Mouse (Mus musculus) heart, adult 8-10 months (tissue): ENCODE measurements at regions not wholly inside any gene's neighbourhood (a gene's known extent, or its start where the extent isn't known, plus 50 kb on each side); places are given as distances from the start of the nearest gene placed in this dataset.

ENCODE experiments used
- DNase-seq: peaks from one replicate; pipeline ENCODE4 v3.0.0; 2022; ENCODE audit warnings: low spot score

GRCm38 (mm10) chr14:86443921-86444835 is 696.9 kb downstream of the Diaph3 start:
- DNase-seq, result no peak

DNA sequence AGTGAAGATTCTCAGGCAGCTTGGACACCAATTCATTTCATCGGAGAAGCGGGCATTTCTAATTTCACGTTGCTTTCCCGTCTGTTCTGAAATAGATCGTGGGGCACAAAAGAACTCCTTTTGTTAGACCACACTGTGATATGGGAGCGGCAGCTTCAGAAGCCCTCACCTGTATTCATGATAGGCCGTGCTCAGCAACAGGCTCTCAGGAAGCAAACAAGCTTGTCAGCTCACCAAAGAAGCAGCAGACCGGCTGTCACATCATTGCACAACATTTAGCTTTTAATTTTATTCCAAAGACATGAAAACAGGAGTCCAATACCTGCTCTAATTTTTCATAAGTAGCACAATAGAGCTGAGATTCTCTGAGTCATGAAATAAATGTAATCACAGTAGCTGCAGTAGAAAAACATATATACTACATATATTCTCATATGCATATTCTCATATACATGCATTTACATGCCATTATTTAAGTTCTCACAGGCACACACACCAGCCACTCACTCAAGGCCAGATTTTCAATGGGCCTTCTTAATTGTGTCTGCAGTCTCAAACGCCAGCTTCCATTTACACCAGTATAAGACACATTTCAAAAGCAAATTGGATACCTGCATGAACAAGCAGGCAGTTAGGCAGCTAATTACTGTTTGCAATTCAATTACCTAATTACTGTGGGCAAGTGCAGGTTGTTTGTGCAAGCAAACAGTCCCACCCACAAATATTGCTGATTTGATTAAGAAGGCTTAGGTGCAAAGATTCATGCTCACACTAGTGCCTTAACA is 698.9 kb downstream of the Diaph3 start:
- DNase-seq, result no peak

DNA sequence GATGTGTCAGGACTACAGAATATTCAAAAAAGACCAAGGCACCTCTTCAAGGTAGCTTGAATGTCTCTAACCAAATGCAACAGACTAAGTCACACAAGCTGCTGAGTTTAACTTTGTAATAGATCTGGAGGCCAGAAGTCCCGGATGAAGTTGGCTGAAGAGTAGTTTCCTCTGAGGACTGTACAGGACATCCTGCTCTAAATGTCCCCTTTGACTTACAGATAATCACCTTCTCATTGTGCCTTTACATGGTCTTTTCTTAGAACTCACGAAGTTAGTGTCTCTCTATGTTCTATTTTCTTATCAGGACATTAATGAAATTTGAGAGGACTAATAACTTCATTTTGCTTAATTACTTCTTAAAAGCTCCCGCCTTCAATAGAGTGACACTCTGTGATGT is 703.7 kb downstream of the Diaph3 start:
- DNase-seq, result no peak

GRCm38 (mm10) chr14:86435345-86435744 is 705.7 kb downstream of the Diaph3 start:
- no peak for DNase-seq

DNA sequence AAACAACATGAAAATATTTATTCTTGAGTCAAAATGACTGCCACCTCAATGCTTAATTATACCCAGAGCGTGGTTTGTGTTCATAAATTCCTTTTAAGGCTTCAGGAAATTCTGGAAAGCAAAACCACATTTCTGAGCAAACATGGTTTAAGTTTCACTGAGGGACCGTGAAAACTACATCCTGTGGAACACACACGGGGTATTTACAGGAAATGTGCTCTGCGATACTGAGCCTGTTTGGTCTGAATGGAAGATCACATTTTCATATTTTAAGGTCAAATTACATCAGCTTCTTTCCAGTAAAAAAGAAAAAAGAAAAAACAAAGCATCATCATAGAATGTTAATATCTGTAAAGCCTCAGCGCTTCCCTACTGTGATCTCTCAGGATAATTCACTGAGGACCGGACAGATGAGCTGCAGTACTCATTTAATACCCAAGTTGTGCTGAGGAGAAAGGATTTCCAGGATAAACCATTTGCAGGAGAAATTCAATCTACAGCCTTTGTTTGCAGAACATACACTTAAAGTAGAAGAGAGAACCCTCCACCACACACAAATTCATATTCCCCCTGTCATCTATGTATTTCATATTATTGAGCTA is 709.7 kb downstream of the Diaph3 start:
- no peak for DNase-seq

- no peak for DNase-seq
Observed at GRCm38 (mm10) chr14:86421881-86422280, 719.2 kb downstream of the Diaph3 start.

DNA sequence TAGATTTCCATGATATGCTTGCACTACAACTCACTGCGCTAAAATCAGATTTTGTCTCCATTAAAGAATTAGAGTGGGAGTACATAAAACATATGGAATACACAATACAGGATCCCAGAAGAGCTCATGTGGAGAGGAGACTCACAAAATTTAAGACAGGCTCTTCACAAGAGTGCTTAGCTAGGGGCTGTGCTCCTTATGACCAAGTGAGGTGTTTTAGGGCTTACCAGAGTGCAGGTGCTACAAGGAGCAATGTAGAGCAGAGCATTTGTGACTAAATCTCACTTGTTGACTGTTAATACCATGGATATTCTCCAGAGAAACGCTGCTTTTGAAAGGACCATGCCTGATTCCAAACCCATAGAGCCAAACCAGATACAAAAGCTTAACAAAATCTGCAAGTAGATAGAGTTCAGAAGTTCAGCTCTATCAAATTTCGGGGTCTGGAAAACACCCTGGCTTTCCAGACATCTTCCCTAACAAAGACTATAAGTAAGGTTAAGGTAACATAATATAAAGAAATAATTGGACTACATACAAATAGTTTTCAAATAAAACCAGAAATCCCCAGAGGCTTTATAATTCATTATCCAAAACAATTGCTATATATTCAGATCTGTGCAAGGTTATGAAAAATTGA is 721.0 kb downstream of the Diaph3 start:
- DNase-seq, result no peak

- no peak for DNase-seq
Observed at GRCm38 (mm10) chr14:86396876-86397275, 744.2 kb downstream of the Diaph3 start.

DNA sequence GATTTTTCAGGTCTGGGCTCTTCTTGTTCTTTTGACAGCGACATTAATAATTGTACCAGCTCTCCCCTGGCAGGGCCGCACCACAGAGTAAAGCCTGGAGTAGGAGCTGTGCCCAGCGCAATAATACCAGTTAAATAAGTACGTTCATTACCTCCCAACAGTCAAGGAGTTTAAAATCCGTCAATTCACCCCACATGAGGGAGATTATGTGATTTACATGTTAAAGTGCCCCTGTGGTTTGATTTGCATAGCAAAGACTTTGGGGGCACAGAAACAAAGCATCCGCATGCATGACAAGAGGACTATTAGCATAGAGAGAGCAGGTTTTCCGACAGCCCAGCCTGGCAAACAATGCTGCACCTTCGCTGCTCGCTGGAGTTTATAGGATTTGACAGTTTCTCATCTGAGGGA is 745.1 kb downstream of the Diaph3 start:
- no peak for DNase-seq

- no peak for DNase-seq
Observed at GRCm38 (mm10) chr14:86395531-86395930, 745.5 kb downstream of the Diaph3 start.

GRCm38 (mm10) chr14:86395068-86395467 is 746.0 kb downstream of the Diaph3 start:
- DNase-seq, result no peak

DNA sequence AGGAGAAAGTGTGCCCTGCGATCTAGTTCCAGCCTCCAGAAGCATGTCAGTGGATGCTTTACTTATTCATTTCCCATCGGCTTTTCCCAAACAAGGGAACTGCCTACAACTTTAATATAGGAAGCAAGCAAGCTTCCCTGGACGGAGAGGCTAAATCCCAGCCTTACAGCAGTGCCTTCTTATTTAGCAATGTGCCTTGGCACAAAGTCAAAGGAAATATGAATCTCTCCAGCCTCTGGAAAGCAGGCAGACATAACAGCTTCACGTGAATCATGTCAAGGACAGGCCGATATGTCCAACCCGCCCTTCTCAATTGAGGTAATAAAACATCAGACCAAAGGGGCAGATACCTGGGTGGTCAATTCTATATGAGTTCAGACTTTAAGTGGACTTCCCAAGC is 755.9 kb downstream of the Diaph3 start:
- DNase-seq, result no peak

GRCm38 (mm10) chr14:86365032-86365431 is 776.0 kb downstream of the Diaph3 start:
- no peak for DNase-seq

- DNase-seq, result no peak
Observed at GRCm38 (mm10) chr14:86360423-86361059, 780.5 kb downstream of the Diaph3 start.

GRCm38 (mm10) chr14:86358584-86358983 is 782.5 kb downstream of the Diaph3 start:
- no peak for DNase-seq

- no peak for DNase-seq
Observed at GRCm38 (mm10) chr14:86350526-86350925, 790.5 kb downstream of the Diaph3 start.

GRCm38 (mm10) chr14:86339007-86339406 is 802.0 kb downstream of the Diaph3 start:
- peak; percentile 60 for DNase-seq

DNA sequence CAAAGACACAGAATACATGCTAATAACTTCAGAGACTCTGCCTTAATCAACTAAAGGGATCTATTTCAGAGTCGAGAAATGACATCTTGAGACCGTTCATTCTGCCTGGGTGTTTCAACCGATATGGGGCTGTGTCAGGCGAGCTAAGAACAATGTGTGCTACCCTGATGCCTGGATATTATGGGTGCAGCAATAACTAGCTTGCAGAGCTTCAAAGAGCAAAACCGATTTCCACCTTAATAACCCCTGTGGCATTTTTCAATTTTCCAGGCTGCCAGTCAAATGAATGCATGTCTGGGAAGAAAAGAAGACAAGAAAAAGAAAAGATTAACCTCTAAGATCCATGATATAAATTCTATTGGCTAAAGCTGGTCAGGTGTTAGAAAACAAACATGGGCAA is 804.0 kb downstream of the Diaph3 start:
- DNase-seq, result no peak

DNA sequence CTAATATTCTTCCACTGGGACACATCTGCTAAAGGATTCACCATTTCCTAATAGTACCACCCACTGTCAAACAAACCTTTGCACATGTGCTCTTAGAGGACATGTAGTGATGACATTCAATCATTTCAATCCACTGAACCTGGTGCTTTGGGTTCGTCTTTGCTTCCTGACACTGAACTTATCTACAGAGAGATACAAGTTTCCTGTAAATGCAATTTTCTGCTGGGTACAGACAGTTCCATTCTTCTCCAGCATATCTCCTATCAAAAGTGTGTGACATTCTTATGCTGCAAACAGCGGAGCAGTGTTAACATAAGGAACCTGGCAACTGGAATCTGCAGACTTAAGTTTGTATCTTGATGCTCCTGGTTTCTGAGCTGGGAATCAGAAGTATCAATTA is 805.8 kb downstream of the Diaph3 start:
- DNase-seq, result no peak

DNA sequence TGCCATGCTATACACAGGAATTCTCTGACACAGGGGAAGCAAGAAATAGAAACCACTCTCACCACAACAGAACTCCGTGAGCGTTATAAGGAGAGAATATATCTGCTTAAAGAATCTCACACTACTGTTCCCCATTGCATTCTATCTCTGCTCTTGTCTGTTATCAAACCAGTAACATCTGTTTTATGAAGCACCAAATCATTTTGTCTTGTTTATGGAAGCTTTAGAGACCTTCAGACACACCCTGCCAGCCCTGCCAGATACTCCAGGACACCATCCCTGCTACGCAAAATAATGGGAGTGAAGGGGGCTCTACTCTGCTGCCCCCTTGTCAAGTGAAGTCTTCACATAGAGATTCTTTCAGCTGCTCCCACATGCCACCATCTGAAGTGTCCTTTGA is 811.9 kb downstream of the Diaph3 start:
- DNase-seq, result no peak

GRCm38 (mm10) chr14:86327646-86328045 is 813.4 kb downstream of the Diaph3 start:
- DNase-seq, result no peak
